Mouse (Mus musculus) frontal cortex, postnatal 36 days (tissue): Measurements from ENCODE around the gene 1700025C18Rik.

ENCODE experiments used
- DNase-seq, 2 experiments: peaks; one replicate each; pipeline ENCODE4 v3.0.0; 2022; ENCODE audit warnings: low spot score in 2 of 2

1700025C18Rik gene

GRCm38 (mm10) chr2:165090650-165091049 lies at the start of gene 1700025C18Rik:
Gene 1700025C18Rik (minus strand): TSS chr2:165090750.
- DNase-seq = no peak

- no peak for DNase-seq
These were observed 45.5 kb upstream of the 1700025C18Rik start for GRCm38 (mm10) chr2:165136049-165136448.

GRCm38 (mm10) chr2:165133566-165133965 lies 43.0 kb upstream of the 1700025C18Rik start:
- no peak for DNase-seq

GRCm38 (mm10) chr2:165131428-165131827 lies 40.9 kb upstream of the 1700025C18Rik start:
- no peak for DNase-seq

- DNase-seq = no peak
These were observed 38.6 kb upstream of the 1700025C18Rik start for GRCm38 (mm10) chr2:165129189-165129588.

GRCm38 (mm10) chr2:165126896-165127562 lies 36.5 kb upstream of the 1700025C18Rik start:
- no peak for DNase-seq

- peak in 1 of 2 experiments; percentile 53 for DNase-seq
These were observed 30.8 kb upstream of the 1700025C18Rik start for GRCm38 (mm10) chr2:165121206-165121840.

- no peak for DNase-seq
These were observed 30.2 kb upstream of the 1700025C18Rik start for GRCm38 (mm10) chr2:165120765-165121164.

- DNase-seq = no peak
These were observed 23.2 kb upstream of the 1700025C18Rik start for GRCm38 (mm10) chr2:165113733-165114132.

- peak; percentile 55 to 61 for DNase-seq
These were observed 21.6 kb upstream of the 1700025C18Rik start for GRCm38 (mm10) chr2:165112149-165112548.

GRCm38 (mm10) chr2:165106585-165106984 lies 16.0 kb upstream of the 1700025C18Rik start:
- no peak for DNase-seq

- DNase-seq = no peak
These were observed 15.0 kb upstream of the 1700025C18Rik start for GRCm38 (mm10) chr2:165105513-165106079.

- no peak for DNase-seq
These were observed 12.4 kb upstream of the 1700025C18Rik start for GRCm38 (mm10) chr2:165102920-165103319.

GRCm38 (mm10) chr2:165100749-165101148 lies 10.2 kb upstream of the 1700025C18Rik start:
- DNase-seq = no peak

GRCm38 (mm10) chr2:165098861-165099260 lies 8.3 kb upstream of the 1700025C18Rik start:
- DNase-seq = no peak

GRCm38 (mm10) chr2:165096367-165096766 lies 5.8 kb upstream of the 1700025C18Rik start:
- no peak for DNase-seq

GRCm38 (mm10) chr2:165092393-165092792 lies 1.8 kb upstream of the 1700025C18Rik start:
- no peak for DNase-seq

GRCm38 (mm10) chr2:165091433-165091965 lies 949 bp upstream of the 1700025C18Rik start:
- DNase-seq = no peak

- DNase-seq = no peak
These were observed 1.1 kb downstream of the 1700025C18Rik start for GRCm38 (mm10) chr2:165089470-165089869.

- DNase-seq = no peak
These were observed 3.9 kb downstream of the 1700025C18Rik start for GRCm38 (mm10) chr2:165086634-165087033.

GRCm38 (mm10) chr2:165081257-165081656 lies 9.3 kb downstream of the 1700025C18Rik start:
- DNase-seq = no peak

- DNase-seq = no peak
These were observed 9.9 kb downstream of the 1700025C18Rik start for GRCm38 (mm10) chr2:165080657-165081056.

GRCm38 (mm10) chr2:165078605-165079004 lies 11.9 kb downstream of the 1700025C18Rik start:
- no peak for DNase-seq
